Mouse (Mus musculus) ovary, postnatal 10 days (tissue): Measurements from ENCODE around the gene Pmm2.

ENCODE experiments used
- DNase-seq: peaks from one replicate; pipeline ENCODE4 v3.0.0; 2022; ENCODE audit warnings: low spot score

Pmm2 gene

DNA sequence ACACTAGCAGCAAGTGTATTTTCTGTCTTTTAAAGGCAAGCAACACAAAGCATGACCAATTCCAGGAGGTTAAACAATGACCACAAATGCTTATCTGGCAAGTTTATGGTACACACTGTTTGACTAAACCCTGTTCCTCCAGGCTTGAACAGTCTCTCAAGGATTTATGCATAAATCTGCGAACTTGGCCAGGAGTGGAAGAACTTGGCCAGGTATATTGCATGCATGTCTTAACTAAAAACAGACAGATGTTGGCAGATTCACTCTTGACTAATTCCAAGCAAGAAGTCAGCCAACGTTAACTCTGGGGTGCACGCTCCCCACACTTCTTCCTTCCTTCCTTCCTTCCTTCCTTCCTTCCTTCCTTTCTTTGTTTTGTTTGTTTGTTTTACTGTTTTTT lies 42.3 kb downstream of the Pmm2 start:
- no peak for DNase-seq

DNA sequence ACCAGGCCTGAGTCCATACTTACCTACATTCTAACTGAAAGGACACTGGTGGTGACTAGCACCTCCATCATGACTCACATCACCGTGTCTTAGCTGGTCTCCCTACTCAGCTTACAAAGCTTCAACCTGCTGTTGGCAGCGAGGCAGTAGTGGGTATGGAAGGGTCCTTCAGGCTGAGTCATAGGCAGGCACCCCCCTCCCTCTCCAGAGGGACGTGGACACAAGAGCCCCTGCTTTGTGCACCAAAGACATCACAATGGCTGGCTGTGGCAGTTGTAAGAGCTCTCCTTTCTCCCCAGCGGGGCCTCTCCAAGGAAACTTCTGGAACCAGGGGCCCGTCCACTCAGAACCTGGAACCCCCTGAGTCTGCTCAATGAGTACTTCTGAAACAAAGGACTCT lies 43.0 kb downstream of the Pmm2 start, which contains the start of gene Gm5767:
TSS of gene Gm5767 (plus strand) at position 301 of the 400 bp plus-strand sequence.
- DNase-seq: no peak

GRCm38 (mm10) chr16:8685087-8685486 lies 47.6 kb downstream of the Pmm2 start:
- no peak for DNase-seq

GRCm38 (mm10) chr16:8686121-8686870 lies 48.8 kb downstream of the Pmm2 start:
- peak; percentile 35 for DNase-seq

DNA sequence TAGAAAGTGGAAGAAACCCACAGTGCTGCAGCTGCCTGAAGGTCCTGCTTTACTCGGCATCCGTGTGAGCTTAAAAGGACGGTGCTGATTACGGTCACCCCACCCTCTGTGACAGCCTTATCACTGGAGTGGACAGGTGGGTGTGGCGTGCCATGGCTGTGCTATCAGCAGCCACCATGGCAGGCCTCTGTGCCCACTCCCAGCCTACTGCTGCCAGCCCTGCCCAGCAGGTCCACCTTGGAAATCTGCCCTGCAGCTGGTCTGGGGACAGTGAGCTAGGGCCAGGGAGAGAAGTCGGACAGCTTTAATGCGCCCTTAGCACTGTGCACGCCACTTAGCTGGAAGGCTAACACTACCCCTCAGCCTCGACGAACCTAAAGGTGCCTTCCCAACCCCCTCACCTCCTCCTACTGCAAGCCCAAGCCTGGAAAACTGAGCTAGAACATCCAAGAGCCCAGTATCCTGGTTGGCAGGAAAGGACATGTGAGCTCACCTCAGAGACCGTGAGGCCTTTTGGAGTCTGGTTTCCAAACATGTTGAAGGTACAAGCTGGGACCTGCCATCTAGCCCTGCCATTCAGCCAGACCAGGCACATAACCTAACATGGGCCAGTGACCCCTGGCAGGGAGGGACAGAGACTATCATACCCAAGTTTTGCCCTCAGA lies 49.5 kb downstream of the Pmm2 start:
- no peak for DNase-seq

DNA sequence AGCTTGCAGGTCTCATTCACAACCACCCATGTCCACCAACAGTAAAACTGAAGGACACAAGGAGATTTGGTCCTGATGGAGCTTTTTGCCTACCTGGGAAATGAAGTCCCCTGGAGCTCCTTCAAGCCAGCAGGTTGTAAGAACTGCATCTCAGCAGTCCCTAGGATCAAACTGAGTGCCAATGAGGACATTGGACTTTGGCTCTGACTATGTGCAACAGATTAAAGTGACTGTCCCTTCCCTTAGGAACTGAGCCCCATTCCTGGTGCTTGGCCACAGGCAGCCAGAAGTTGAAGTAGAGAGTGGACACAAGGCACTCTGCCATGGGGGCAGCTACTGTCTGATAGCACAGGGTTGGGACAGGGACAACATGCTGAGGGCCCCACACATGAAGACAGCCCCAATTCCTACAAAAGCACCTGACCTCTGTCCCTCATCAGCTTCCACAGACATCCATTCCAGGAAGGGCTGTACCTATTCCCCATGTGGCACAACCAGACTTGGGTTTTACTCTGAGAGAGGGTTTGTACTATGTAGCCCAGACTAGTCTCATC lies 50.2 kb downstream of the Pmm2 start:
- DNase-seq: no peak

DNA sequence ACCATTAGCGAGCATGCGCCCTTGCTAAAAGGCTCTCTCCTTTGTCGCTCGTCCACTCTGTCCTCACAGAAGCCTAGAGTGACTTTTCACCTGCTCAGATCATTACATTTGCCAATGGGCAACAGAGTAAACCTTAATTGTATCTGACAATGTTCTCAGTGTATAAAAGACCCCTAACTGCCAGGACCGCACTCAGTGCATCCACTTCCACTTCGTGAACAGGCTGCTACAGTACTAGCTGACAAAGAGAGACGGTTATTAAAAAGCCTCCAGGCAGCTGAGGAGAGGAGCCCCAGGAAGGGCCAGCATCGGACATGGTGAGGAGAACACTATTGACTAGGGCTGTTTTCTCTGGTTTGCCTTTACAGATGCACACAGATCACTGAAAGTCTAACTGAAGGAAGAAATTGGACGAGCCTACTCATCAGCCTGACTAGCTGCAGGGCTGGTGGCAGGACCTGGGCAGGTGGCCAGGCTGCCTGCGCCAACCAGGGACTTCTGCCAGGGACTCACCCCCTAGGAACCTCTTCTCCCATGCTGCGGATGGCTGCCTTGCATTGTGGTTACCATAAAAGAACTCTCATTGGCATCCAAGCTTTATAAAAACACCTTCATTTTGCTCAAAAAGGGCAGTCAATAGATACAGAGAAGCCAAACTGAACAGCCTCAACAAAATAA lies 52.6 kb downstream of the Pmm2 start:
- no peak for DNase-seq

- no peak for DNase-seq
Observed at GRCm38 (mm10) chr16:8691206-8691605, 53.7 kb downstream of the Pmm2 start.

- DNase-seq: no peak
Observed at GRCm38 (mm10) chr16:8699556-8699955, 62.1 kb downstream of the Pmm2 start.

DNA sequence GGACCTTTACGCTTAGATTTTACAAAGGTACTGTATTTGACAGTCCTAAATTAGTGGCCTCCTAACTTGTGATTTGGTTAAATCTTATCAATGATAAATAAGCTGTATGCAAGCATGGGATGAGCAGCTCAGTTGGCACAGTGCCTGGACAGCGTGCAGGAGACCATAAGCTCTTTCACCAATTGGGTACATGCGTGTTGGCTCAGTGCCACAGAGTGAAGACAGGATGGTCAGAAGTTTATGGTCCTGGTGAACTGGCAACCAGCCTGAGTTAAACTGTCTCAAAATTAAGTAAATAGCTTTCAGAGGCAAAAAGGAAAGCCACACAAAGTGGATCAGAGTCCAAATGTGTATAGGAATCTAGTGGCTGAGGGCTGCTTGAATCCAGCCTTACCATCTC lies 63.1 kb downstream of the Pmm2 start:
- no peak for DNase-seq

DNA sequence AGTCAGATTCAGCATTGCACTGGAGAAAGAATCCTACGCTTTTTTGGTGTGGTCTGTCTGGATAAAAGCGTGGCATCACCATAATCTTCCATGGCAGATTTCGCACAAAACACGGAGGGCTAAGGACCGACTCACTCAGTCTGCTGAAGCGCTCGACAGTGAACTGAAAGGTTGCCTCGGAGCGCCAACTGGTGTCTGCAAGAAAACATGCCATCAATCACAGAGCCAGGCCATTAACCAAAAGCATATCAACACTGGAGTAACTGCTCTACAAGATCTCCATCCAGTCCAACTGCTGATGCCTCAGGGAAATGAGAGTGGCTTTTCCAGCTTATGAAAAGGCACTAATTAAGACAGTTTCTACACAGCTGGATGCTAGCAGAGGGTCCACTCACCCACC lies 74.5 kb downstream of the Pmm2 start:
- DNase-seq: no peak
